Mouse (Mus musculus) cerebellum, postnatal 10 days (tissue): Measurements from ENCODE around the gene Ubtf.

ENCODE experiments used
- DNase-seq, 2 experiments: peaks; one replicate each; pipeline ENCODE4 v3.0.0; 2021; ENCODE audit warnings: mixed read lengths in 2 of 2

Ubtf gene

GRCm38 (mm10) chr11:102346926-102347325 is 27.4 kb upstream of the Ubtf start:
- DNase-seq, result no peak

- DNase-seq, result no peak
Observed at GRCm38 (mm10) chr11:102344458-102344857, 24.9 kb upstream of the Ubtf start.

DNA sequence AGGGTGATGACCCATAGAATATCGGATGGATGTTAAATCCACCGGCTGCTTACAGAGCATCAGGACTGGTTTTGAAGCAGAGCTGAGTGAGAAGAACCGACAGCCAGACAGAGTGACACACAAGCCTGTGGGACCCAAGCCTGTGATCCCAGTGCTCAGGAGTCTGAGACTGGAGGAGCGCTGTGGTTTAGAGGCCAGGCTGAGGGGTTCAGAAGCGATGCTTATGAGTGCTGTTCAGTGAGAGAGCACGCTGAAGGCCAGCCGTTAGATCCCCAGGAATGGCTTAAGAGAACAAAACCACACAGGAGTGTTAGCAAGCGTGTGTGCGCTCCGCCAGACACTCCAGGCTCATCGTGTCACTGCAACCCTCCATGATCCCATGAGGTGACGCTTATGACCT is 23.2 kb upstream of the Ubtf start:
- no peak for DNase-seq

GRCm38 (mm10) chr11:102341101-102341500 is 21.6 kb upstream of the Ubtf start:
- DNase-seq, result no peak

- DNase-seq, result peak; percentile 50 to 71
Observed at GRCm38 (mm10) chr11:102339624-102340023, 20.1 kb upstream of the Ubtf start.

- peak; percentile 88 to 93 for DNase-seq
Observed at GRCm38 (mm10) chr11:102339195-102339594, 19.7 kb upstream of the Ubtf start.

GRCm38 (mm10) chr11:102338561-102338960 is 19.0 kb upstream of the Ubtf start:
- DNase-seq, result peak; percentile 100

GRCm38 (mm10) chr11:102337921-102338320 is 18.4 kb upstream of the Ubtf start:
- no peak for DNase-seq

GRCm38 (mm10) chr11:102336191-102336590 is 16.6 kb upstream of the Ubtf start:
- no peak for DNase-seq

DNA sequence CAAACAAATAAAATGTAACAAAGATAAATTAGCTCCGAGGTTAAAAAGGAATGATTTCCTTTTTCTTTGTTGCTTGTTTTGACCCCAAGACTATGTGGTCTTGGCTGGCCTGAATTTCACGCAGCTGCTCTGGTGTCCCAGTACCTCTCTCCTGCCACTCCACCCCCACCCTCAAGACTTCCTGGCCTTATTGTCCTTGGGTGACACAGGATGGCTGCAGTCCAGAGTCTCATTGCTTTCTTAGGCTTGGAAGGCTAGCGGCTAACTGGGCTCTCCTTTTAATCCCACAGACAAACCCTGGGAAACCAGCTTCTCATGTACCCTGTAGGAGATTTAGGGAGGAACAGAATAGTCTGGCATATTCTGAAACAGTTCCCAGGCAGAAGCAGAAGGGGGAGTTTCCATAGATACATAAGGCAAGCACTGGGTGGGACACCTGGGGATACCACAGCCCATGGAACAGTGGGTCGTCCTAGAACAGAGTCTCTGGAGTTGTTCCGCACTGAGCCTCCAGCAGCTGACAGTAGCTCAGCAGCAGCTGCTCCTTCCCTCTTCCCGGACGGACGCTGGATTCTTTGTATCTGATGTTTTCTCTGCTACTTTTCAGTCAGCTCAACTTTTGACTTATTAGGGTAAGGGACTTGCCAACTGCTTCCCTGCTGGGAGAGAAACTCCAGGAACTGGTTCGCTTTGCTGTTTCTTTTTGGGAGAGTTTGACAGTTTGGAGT is 15.6 kb upstream of the Ubtf start:
- DNase-seq, result peak; percentile 53 to 55

- no peak for DNase-seq
Observed at GRCm38 (mm10) chr11:102334010-102334409, 14.5 kb upstream of the Ubtf start.

DNA sequence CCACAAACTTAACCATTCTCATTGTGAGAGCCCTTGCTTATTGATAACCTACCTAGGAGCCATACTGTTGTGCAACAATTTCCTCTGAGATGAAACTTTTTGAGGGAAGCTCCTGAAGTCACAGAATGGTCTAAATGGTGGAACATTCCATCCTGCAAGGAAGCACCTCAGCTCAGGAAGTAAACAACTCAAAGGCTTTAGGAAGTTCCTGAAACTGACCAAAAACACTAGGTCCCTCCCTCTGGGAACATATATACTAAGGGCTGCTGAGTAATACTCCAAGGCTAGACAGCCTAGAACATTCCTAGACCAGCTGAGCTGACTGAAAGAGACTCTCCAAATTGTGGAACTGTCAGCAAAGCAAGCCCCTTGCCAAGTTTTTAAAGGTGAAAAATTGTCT is 13.5 kb upstream of the Ubtf start:
- no peak for DNase-seq

- DNase-seq, result no peak
Observed at GRCm38 (mm10) chr11:102331806-102332205, 12.3 kb upstream of the Ubtf start.

DNA sequence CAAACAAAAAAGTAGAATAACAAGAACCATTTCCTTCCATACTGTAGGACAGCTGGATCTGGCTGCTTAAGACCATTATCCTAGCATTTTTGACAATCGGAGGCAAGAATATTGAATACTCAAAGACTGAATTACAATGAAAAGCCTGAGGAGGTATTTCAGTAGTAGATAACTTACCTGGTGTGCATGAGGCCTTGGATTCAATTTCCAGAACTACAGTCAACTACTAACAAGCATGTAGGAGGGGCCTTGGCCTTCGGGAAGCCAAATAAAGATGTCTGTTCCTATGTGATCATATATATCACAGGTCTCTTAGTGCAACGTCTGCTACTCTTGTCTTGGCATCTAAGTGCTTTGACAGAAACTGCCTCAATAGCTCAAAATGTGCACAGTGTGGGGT is 10.5 kb upstream of the Ubtf start:
- DNase-seq, result no peak

GRCm38 (mm10) chr11:102329518-102329917 is 10.0 kb upstream of the Ubtf start:
- DNase-seq, result no peak

DNA sequence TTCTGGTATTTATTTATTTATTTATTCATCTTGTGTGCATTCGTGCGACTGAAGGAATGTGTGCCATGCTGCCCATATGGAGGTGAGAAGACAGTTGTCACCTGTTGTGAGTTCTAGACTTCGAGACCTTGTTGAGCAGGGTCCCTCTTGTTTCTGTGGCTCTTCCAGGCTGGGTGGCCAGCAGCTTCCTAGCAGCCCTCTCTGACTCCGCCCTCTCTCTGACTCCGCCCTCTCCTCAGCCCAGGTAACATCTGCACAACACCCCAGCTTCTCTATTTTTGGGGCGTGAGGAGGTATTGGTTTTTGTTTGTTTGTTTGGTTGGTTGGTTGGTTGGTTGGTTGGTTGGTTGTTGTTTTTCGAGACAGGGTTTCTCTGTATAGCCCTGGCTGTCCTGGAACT is 8.3 kb upstream of the Ubtf start:
- DNase-seq, result no peak

DNA sequence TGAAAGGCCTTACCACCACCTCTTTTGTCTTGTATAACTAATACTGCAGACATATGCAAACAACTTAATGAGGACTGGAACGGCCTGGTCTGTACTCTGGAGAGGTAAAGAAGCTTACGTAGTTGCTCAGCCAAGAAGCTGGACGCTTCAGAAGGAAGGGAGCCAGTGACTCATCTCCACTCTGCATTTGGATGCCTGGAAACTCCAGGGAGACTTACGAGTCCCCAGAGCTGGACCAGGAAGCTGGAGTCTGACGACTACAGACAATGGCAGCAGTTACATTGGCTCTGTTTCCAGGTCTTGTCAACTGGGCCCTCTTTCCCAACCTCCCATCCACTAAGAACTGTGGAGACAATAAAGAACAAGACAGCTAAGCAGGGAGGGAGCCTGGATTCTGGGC is 7.7 kb upstream of the Ubtf start:
- no peak for DNase-seq

DNA sequence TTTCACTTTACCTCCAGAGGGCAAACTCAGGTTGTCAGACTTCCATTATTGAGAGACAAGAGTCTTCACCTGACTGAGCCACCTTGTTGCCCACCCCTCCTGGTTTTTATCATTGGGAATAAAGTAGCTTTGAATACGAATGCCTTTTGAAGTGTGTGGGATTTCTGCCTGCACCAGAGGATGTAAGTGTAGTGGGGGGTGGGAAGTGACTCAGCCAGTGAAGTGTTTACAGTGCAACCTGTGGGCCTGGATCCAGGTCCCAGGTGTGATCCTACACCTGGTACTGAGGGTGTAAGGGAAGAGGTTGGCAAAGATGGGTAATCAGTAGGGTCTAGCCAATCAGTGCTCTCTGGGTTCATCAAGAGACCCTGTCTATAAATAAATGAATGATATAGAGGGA is 4.0 kb upstream of the Ubtf start:
- DNase-seq, result peak in 1 of 2 experiments; percentile 20

DNA sequence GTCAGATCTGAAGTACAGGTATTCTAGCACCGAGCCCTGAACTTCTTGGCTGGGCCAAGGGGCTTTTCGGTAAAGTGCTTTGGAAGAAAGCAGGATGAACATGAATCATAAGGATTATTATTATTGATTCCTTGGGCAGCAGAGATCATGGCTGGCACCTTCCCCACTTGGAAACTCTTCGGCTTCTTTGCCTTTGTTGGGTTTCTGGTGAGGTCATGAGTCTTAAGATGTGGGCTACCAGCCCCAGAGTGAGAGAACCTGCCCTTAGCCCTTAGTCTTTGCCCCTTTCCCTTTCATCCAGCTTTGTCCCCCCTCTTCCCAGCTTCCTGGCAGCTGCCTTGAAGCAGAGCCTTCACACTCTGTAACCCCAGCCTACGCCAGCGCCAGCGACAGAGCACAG is 2.4 kb upstream of the Ubtf start:
- no peak for DNase-seq

DNA sequence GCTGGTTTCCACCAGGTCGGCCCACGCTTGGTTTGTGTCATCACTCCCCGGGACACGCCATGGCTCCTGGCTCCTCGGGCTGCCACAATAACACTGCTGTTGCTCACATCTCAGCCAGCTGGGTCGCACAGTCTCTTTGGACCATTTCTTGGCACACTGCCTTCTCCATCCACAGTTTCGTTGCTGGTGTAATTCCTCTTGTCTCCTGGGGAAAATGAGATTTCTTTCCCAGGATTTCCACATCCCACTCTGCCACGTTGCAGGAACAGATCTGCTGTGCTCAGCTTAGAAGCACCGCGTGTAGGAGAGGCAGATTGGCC is 1.1 kb upstream of the Ubtf start:
- DNase-seq, result peak; percentile 90 to 93

DNA sequence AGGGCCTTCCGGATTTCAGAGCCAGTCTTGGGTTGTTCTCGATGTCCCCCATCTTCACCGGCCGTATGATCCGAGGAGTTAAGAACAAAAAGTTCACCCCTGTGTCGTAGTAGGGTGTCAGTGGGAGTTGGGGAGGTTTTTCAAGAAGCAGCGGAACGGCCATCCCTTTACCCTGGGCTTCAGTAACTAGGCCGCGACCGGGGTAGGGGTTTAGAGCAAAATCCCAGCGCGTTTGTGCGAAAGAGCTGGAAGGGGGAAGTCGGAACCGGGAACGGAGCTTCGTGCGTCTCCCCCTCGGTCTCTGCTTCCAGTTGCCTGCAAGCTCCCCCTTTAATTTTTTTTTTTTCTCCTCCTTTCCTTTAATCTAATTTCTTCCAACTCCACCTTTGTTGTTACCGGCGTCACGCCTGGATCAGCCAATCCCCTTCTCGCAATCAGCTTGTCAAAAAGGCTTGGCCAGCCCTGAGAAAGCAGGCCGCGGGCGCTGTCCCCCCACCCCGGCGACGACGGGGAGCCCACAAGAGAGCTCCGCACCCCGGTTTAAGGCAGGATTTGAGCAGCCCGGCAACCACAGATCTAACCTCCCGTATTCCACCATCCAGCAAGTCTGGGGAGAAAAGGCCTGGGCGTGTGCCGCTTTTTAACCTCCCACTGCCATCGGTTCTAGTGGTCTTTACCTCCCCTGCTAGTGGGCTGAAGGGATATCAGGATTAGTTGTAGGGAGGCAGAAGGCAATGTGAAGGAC is 571 bp upstream of the Ubtf start:
- DNase-seq, result peak; percentile 92 to 95

GRCm38 (mm10) chr11:102318576-102319409 is 749 bp downstream of the Ubtf start:
- peak; percentile 60 to 74 for DNase-seq

DNA sequence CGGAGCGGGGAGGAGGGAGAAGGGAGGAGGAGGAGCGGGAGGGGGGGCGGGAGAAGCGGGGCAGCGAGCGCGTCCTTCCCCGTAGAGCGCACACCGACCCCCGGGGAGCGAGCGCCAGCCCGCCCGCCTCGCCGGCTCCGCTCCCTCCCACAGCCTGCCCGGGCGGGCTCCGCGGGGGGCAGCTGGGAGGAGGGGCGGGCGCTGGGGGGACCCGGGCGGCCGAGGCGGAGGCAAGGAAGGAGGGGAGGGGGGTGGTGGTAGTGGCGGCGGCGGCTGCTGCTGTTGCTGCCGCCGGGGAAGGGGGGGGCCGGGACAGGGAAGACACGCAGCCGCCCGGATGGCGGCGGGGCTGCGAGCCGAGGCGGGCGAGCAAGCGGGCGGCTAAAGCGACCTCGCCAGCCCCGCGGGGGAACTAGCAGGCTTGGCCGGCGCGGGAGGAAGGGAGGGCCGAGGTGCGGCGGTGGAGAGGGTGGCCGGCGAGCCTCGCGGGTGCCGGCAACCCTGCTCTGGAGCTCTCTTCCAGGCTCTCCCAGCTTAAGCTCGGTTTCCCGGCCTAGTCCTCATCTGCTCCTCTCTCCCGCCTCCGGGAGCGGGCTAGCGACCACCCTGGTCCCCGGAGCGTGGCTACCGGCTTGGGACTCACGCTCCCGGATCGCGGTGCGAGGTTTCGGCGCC is 1.5 kb downstream of the Ubtf start:
- peak in 1 of 2 experiments; percentile 89 for DNase-seq
